Mouse (Mus musculus) stomach, embryonic 16.5 days (tissue): ENCODE data around the gene Ttc4. TPM values are rescaled to one million over a fixed set of nuclear protein-coding genes. Genes with fewer than 3 reads are reported as not detected.

ENCODE experiments used
- ATAC-seq: fragments of 200-750 bp; cut with Nextera tagmentation; 2 replicates; pipeline ENCODE4 v1.8.0; 2017; ENCODE audit warnings: moderate number of reproducible peaks, moderate TSS enrichment; ENCODE audit not compliant: insufficient read depth, low FRiP score
- H3K27ac ChIP-seq: fragments of 300-500 bp; sonication (generic); 2 replicates; pipeline ENCODE4 v1.5.1; 2014; ENCODE audit warnings: low read length
- H3K27me3 ChIP-seq: fragments of 300-500 bp; sonication (generic); 2 replicates; pipeline ENCODE4 v1.6.1; 2014; ENCODE audit warnings: low read length, control low read depth, mixed read lengths; ENCODE audit not compliant: control insufficient read depth, insufficient read depth
- H3K36me3 ChIP-seq: fragments of 300-500 bp; sonication (generic); 2 replicates; pipeline ENCODE4 v1.6.1; 2014; ENCODE audit warnings: low read length; ENCODE audit not compliant: control insufficient read depth, insufficient read depth
- H3K4me1 ChIP-seq: fragments of 300-500 bp; sonication (generic); 2 replicates; pipeline ENCODE4 v1.6.1; 2014; ENCODE audit warnings: low read length, control low read depth, mixed read lengths; ENCODE audit not compliant: control insufficient read depth, insufficient read depth
- H3K4me2 ChIP-seq: fragments of 300-500 bp; sonication (generic); 2 replicates; pipeline ENCODE4 v1.6.1; 2014; ENCODE audit warnings: low read depth, low read length, mixed read lengths
- H3K4me3 ChIP-seq: fragments of 300-500 bp; sonication (generic); replicated peaks from 2 replicates; pipeline ENCODE4 v1.5.1; 2014; ENCODE audit warnings: mild to moderate bottlenecking, low read length
- H3K9ac ChIP-seq: fragments of 300-500 bp; sonication (generic); 2 replicates; pipeline ENCODE4 v1.6.1; 2014; ENCODE audit warnings: low read length
- H3K9me3 ChIP-seq: fragments of 300-500 bp; sonication (generic); replicated peaks from 2 replicates; pipeline ENCODE4 v1.6.1; 2016; ENCODE audit warnings: low read length, control low read depth; ENCODE audit not compliant: control insufficient read depth
- WGBS: fragments of 180-500 bp; shearing (Covaris S2); extraction: QIAGEN DNeasy Blood & Tissue Kit; methylation state at CpG from one replicate; pipeline ENCODE4 v1.1.7; 2014; 5-methylcytosine and 5-hydroxymethylcytosine counted together
- polyA plus RNA-seq: library from polyadenylated mRNA; unstranded; fragments of >200 nt; fragmentation: Nextera tagmentation; extraction: Ambion mirVana; gene quantifications from 2 replicates; pipeline ENCODE4 v1.2.1, GENCODE M21; 2015

Ttc4 gene
- polyA plus RNA-seq, 1 experiment from 2014 or later: 82.7 TPM

DNA sequence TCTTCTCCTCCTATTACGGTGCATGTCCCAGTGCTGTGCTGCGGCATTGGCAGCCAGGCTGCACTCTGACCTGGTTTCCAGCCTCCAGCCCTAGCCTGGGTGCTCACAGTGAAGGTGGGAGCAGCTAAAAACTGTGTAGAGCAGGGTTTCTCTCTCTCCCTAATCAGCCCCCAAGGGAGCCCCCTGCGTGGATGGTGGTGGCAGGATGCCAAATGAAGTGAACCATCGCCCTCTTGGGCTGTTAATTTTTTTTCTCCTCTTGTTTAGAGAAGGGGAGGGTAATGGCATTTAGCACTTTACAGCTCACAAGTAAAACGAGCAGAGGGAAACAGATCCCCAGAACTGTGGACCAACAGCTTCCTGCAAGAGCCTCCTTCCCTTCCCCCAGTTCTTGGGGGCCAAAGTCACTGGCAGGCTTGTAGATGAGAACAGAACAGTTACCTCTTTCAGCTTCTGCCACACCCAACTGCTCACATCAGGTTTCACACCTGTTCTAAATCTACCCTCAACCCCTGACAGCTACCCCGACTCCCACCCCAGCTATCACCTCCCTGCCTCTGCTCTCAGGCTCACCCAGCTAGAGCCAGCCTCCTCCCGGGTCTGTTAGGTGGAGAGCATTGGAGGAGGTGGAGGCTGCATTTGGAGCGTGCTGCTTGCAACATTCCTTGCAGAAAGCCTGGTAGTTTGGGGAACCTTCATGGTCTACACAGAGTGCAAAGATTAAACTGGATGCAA lies 35.1 kb downstream of the Ttc4 start:
- peaks cover 13% of the 10 kb centered on the region for H3K4me1 ChIP-seq
- ATAC-seq: peak; percentile 28; the same call in 1 of the 2 replicates
- H3K9ac ChIP-seq: peak overlapping the region; percentile 59
- no peak overlapping the region for H3K4me3 ChIP-seq
- H3K27ac ChIP-seq: peak overlapping the region; percentile 56; the same call in 1 of the 2 replicates
- H3K4me2 ChIP-seq: no peak overlapping the region
- 13% methylated on average over 8 of the region's 8 CpGs for WGBS
- no peaks in the 10 kb centered on the region; the same call in 1 of the 2 replicates for H3K9me3 ChIP-seq
- H3K27me3 ChIP-seq: no peaks in the 10 kb centered on the region
- no peaks in the 10 kb centered on the region for H3K36me3 ChIP-seq

DNA sequence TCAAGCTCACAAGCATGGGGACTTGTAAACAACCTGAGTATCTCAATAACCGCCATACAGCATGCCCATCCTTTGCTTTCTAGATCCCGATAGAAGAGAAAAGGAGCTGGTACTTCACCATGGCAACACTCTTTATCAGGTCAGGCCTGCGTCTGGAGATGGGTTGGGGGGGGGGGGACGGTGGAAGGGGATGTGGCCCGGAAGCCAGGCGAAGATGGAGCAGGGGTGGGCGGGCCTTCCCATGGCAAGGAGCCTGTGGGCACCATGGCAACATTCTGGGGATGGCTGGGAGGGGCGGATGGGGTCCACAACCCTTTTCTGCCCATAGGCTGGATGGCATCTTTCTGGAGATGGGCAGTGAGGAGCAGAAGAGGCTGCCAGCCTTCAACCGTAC lies 44.7 kb downstream of the Ttc4 start:
- no peak overlapping the region for H3K9ac ChIP-seq
- peaks cover 23% of the 10 kb centered on the region for H3K4me1 ChIP-seq
- H3K9me3 ChIP-seq: no peaks in the 10 kb centered on the region
- WGBS: 44% methylated on average over 9 of the region's 9 CpGs
- H3K4me2 ChIP-seq: no peak overlapping the region
- H3K27ac ChIP-seq: peak overlapping the region; percentile 79
- H3K36me3 ChIP-seq: no peaks in the 10 kb centered on the region
- ATAC-seq: no peak
- H3K27me3 ChIP-seq: no peaks in the 10 kb centered on the region
- H3K4me3 ChIP-seq: no peak overlapping the region

DNA sequence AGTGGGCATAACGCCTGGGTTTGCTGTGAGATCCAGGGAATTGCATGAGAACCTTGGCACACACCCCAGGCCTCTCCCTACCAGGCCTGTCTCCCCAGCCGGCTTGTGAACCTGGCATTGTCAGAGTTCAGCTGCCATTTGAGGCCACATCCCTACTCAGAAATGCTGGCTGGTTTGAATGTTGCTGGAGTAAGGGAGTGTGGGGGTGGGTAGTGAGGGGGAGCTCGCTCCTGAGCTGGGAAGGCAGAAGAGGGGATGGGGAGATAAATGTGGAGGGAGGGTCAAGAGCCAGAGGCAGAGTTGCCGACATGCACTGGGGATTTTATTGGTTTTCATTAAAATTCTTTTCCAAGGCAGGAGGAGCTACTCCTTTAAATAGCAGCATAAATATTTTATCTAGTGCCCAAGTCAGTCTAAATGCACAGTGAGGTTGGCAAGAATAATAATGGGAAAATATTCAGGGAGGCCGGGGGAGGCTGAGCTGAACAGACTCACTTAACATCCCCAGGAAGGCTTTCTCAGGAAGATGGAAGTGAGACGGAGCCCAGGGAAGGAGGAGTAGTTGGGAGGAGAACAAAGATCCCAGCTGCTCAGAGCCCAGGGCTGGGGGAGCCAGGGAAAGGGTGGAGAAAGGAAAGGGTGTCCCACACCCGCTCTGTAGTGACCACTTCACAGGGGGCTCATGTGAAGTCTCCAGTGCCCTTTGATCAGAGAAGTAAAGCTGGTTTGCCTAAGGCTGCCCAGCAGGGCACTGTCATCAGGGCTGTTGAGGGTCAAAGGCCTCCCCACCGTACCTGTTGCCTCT lies 45.3 kb downstream of the Ttc4 start:
- H3K9ac ChIP-seq: no peak overlapping the region
- no peaks in the 10 kb centered on the region for H3K9me3 ChIP-seq
- no peaks in the 10 kb centered on the region for H3K36me3 ChIP-seq
- no peaks in the 10 kb centered on the region for H3K27me3 ChIP-seq
- H3K4me2 ChIP-seq: no peak overlapping the region; the same call in 1 of the 2 replicates
- H3K4me1 ChIP-seq: peaks cover 29% of the 10 kb centered on the region
- no peak overlapping the region for H3K4me3 ChIP-seq
- 28% methylated on average over 8 of the region's 8 CpGs for WGBS
- ATAC-seq: peak; percentile 37; the same call in 1 of the 2 replicates
- peak overlapping the region; percentile 79 for H3K27ac ChIP-seq

DNA sequence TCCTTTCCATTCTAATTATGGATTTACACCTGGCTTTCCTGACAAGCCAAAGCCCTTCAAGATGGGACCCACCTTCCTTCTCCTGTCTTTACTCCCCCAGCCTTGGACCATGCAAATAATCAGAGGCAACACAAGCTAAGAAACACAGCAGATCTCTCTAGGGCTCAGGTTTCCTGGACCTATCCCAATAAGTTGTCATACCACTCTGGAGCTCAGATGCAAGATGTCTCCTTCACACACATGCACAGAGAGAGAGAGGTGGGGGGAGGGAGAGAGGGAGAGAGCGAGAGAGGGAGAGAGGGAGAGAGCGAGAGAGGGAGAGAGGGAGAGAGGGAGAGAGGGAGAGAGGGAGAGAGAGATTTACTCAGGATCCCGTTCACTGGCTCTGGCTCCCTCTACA lies 46.4 kb downstream of the Ttc4 start:
- ATAC-seq: no peak
- Histone ChIP-seq H3K9me3 (no peaks in the 10 kb centered on the region), H3K4me3 (no peak overlapping the region), H3K36me3 (no peaks in the 10 kb centered on the region), H3K27me3 (no peaks in the 10 kb centered on the region), H3K4me2 (no peak overlapping the region), H3K27ac (peak overlapping the region; percentile 79; the same call in 1 of the 2 replicates), H3K4me1 (peaks cover 33% of the 10 kb centered on the region), H3K9ac (no peak overlapping the region)
- 29% methylated on average over 2 of the region's 3 CpGs for WGBS

DNA sequence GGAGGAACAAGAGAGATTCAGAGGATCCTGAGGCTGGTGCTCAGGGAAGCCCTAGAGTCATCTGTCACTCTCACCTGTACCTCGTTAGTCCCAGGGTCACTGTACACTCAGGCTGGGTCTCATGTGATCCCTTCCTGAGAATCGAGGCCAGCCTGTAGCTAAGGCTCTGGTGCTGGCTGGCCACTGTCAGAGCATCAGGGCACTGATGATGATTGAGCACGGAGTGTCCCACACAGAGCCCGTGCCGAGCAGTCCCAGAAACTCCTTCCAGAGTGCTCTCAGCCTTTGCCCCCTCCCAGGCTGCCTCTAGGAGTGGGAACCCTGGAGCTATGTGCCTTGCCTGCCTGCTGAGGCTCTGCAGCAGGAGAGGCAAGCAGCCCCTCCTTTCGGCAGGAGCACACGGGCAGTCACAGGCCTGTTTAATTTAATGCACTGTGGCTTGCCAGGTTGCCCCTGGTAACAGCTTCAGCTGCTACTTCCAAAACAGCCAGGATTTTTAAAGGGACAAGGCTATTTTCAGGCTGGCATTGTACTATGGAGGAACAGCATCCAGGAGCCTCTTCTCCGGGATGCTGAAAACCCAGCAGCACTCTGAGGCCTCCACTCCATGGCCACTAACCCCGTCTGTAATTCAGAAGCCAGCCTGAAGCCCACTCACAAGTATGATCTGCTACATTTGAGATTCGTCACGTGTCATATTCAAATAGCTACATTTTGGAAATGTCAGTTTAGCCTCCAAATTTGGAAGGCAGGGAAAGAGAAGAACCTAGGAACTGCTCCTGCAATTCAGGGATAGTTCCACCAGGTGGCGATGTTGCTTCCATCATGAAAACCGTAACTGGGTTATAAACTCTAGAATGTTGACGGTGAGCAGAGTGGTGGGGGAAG lies 48.2 kb downstream of the Ttc4 start:
- ATAC-seq: peak; percentile 34; the same call in 1 of the 2 replicates
- 24% methylated on average over 14 of the region's 14 CpGs for WGBS
- no peak overlapping the region for H3K4me2 ChIP-seq
- peak overlapping the region; percentile 62 for H3K27ac ChIP-seq
- H3K9me3 ChIP-seq: no peaks in the 10 kb centered on the region
- peaks cover 33% of the 10 kb centered on the region for H3K4me1 ChIP-seq
- no peak overlapping the region for H3K4me3 ChIP-seq
- H3K9ac ChIP-seq: 0 out of 2 replicates have a peak overlapping the region, but pooled peaks have one; percentile 4
- H3K36me3 ChIP-seq: no peaks in the 10 kb centered on the region
- no peaks in the 10 kb centered on the region for H3K27me3 ChIP-seq

DNA sequence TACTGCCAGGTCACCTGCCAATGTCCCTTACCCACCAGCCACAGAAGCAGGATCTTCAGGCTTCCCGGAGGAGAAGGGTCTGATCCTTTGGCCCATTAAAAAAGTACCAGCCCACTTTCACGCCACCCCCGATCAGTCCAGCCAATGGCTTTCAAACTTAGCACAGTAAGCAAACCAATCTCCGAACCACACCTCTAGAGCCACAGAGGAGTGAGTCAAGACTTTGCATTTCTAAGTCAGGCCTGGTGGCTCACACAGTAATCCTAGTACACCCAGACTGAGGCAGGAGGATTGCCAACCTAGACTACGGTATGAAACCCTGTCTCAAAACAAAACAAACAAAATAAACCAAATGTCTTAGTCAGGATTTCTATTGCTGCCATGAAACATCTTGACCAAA lies 49.4 kb downstream of the Ttc4 start:
- no peaks in the 10 kb centered on the region for H3K36me3 ChIP-seq
- no peaks in the 10 kb centered on the region for H3K27me3 ChIP-seq
- peak overlapping the region; percentile 6; the same call in 1 of the 2 replicates for H3K4me2 ChIP-seq
- WGBS: 53% methylated on average over 5 of the region's 5 CpGs
- peak overlapping the region; percentile 78 for H3K27ac ChIP-seq
- H3K4me1 ChIP-seq: peaks cover 33% of the 10 kb centered on the region
- no peak overlapping the region for H3K9ac ChIP-seq
- no peaks in the 10 kb centered on the region for H3K9me3 ChIP-seq
- no peak overlapping the region for H3K4me3 ChIP-seq
- no peak for ATAC-seq

DNA sequence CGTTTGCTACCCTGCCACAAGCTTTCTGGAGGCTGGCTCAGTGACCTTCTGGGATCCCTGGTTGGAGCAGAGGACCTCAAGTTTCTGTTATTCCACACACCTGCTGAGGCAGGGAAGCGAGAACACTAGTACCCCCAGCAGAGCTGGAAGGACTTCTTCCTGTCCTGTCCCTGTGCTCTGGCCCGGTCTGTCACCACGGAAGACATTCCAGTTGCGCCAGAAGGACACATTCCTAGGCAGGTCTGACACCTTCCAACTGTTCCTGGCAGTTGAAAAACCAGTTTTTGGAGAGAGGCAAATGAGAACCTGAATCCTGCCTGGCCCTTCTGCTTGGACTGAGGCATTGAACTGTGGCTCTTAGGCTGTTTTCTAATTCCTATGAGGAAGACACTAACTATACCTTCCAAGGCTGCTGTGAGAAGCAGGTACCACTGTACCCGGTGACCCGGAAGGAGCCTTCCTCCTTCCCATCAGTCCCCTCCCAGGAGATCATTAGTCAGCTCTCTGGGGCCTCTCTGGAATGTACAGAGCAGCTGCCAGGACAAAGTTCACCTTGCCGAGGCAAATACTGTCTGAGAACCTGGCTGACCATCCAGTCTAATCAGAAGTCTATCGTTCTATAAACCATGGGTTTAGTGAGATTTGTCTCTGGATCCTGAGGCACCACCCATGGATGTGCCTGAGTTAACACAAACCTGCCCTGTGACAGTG lies 49.9 kb downstream of the Ttc4 start:
- H3K27me3 ChIP-seq: no peaks in the 10 kb centered on the region
- peaks cover 33% of the 10 kb centered on the region for H3K4me1 ChIP-seq
- H3K36me3 ChIP-seq: no peaks in the 10 kb centered on the region
- H3K27ac ChIP-seq: peak overlapping the region; percentile 78
- peak overlapping the region; percentile 6; the same call in 1 of the 2 replicates for H3K4me2 ChIP-seq
- H3K4me3 ChIP-seq: no peak overlapping the region
- no peak overlapping the region for H3K9ac ChIP-seq
- H3K9me3 ChIP-seq: no peaks in the 10 kb centered on the region
- 28% methylated on average over 9 of the region's 9 CpGs for WGBS
- ATAC-seq: 0 out of 2 replicates have a peak, but pooled peaks have one; percentile 36

DNA sequence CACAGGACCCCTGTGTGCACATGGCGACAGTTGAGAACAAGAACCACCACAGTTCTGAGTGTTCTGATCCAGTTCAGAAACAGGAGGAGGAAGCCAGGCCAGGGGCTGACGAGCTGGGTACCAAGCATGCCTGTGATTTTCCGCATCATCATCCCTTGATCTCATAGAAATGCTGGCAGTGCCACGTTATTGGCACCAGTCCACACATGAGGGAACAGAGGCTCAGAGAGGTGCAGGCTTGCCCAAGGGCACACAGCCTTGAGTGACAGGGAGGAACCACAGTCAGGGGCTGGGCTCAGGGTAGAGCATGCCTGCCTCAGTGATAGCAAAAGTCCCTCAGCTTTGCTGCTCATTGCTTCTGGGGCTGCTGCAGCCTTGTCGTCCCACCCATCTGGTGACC lies 50.9 kb downstream of the Ttc4 start:
- Histone ChIP-seq H3K4me2 (no peak overlapping the region), H3K9me3 (no peaks in the 10 kb centered on the region), H3K4me1 (peaks cover 28% of the 10 kb centered on the region), H3K4me3 (no peak overlapping the region), H3K9ac (no peak overlapping the region), H3K36me3 (no peaks in the 10 kb centered on the region), H3K27ac (no peak overlapping the region), H3K27me3 (peaks cover 9% of the 10 kb centered on the region; the same call in 1 of the 2 replicates)
- WGBS: 81% methylated on average over 5 of the region's 5 CpGs
- no peak for ATAC-seq
